Mouse (Mus musculus) liver, adult 2 months (tissue): ENCODE results near the gene Lgals2.

Experiments
- CTCF ChIP-seq: fragments of 200-500 bp; IDR thresholded peaks from 2 replicates; pipeline ENCODE4 v1.5.1; 2011; ENCODE audit warnings: low read depth, low read length, control low read depth
- POLR2A ChIP-seq: fragments of 200-500 bp; IDR thresholded peaks from 2 replicates; pipeline ENCODE4 v1.6.1; 2011; ENCODE audit warnings: low read length, control low read depth; ENCODE audit not compliant: insufficient read depth; ENCODE audit errors: extremely low read depth

- TF ChIP-seq POLR2A (no peak), CTCF (no peak)
Observed at GRCm38 (mm10) chr15:78840241-78840640, 15.1 kb downstream of the Lgals2 start.
